Mouse (Mus musculus): ENCODE data around the gene Gm42715. TPM values are rescaled to one million over a fixed set of nuclear protein-coding genes. Genes with fewer than 3 reads are reported as not detected.
"Not testable (repeated sequence)": the region's sequence is repeated elsewhere in the genome, so short reads cannot be mapped to it uniquely, and the experiment has no call there.

Gm42715 gene
- total RNA-seq, 2 experiments from 2014 or later = 7.6 to 9.2 TPM

DNA sequence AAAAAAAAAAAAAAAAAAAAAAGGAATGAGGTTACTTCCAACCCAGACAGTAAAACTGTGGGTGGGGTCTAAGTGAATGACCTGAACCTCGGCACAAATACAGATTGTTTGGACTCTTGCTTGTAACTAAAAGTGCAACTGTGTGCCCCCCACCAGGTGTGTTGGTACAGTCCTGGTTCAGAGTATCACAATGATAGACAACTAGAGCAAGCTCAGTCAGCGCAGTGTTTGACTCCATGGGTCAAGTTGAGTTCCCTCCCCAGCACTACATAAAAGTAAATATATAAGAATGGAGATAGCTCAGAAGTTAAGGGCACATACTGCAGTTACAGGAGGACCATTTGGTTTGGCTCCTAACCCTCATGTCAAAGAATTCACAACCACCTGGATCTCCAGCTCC is 22.0 kb upstream of the Gm42715 start:
- DNase-seq (ENCODE audit: low spot score in 2 of 2) = no peak

DNA sequence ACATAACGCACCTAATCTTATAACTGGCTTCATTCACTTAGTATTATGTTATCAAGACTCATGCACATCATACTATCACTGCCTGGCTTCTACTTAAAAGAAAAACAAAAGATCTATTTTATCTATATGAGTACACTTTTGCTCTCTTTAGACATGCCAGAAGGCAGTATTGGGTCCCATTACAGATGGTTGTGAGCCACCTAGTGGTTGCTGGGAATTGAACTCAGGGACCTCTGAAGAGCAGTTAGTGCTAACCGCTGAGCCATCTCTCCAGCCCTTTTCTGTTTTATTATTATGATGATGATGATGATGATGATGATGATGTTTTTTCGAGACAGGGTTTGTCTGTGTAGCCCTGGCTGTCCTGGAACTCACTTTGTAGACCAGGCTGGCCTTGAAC is 21.0 kb upstream of the Gm42715 start:
- peak in 1 of 2 experiments; percentile 54 for DNase-seq (ENCODE audit: low spot score in 2 of 2)

DNA sequence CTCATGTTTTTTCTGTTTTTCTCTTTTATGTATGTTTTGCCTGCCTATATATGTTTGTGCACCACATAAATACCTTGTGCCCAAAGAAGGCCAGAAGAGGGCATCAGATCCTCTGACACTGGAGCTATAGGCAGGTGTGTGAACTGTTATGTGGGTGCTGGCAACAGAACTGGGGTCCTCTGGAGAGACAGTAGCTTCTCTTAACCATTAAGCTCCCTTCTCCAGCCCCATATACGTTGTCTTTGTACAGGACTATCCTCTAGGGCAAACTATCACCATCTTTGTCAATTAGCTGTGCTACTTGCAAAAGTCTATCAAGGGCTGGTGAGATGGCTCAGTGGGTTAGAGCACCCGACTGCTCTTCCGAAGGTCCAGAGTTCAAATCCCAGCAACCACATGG is 11.1 kb upstream of the Gm42715 start:
- DNase-seq (ENCODE audit: low spot score in 2 of 2) = no peak

DNA sequence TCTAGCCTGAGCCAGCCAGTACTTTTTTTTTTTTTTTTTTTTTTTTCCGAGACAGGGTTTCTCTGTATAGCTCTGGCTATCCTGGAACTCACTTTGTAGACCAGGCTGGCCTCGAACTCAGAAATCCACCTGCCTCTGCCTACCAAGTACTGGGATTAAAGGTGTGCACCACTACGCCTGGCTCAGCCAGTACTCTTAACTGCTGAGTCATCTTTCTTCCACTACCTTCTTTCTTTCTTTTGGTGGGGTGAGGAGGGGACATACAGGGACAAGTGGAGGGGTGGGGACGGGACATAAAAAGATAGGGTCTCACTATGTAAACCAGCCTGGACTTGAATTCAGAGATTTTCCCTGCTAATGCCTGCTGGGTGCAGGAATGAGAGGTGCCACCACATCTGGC is 9.6 kb upstream of the Gm42715 start:
- DNase-seq (ENCODE audit: low spot score in 2 of 2) = not testable (repeated sequence)

DNA sequence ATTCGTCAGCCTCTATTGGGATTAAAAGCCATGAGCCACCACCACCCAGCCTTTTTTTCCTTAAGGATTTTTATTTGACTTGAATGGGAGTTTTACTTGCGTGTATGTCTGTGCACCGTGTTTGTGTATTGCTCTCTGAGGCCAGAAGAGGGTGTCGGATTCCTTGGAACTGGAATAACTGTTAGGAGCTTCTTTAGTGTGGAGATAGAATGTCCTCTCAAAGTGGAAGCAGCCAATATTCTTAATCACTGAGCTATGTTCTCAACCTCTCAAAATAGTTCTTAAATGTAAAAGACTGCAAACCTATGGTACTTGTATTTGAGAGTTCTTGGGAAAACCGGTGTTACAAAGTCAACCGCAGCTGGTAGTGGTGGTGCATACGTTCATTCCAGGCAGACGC is 8.1 kb upstream of the Gm42715 start:
- DNase-seq (ENCODE audit: low spot score in 2 of 2) = peak in 1 of 2 experiments; percentile 35

DNA sequence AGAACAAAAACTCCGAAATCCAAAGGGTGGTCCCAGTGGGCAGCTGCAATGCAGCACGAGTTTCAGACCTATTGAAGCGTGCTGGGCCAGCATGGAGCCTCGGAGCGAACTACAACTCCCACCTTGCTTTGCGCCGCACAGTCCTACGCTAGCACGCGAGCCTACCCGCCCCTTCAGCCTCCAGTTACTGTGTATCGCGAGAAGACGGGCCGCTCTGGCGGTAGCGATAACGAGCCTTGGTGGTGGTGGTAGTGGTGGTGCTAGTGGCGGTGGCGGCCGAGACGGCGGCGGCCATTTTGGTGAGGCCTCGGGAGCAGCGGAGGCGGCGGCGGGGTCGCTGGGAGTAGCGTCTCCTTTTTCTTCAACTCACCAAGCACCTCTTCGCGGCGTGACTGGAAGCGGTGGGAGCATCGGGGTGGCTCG is 7.6 kb upstream of the Gm42715 start, which contains the start of gene Srcap:
Srcap (plus strand) TSS at position 176 of the 423 bp plus-strand sequence.
- peak; percentile 93 to 96 for DNase-seq (ENCODE audit: low spot score in 2 of 2)

DNA sequence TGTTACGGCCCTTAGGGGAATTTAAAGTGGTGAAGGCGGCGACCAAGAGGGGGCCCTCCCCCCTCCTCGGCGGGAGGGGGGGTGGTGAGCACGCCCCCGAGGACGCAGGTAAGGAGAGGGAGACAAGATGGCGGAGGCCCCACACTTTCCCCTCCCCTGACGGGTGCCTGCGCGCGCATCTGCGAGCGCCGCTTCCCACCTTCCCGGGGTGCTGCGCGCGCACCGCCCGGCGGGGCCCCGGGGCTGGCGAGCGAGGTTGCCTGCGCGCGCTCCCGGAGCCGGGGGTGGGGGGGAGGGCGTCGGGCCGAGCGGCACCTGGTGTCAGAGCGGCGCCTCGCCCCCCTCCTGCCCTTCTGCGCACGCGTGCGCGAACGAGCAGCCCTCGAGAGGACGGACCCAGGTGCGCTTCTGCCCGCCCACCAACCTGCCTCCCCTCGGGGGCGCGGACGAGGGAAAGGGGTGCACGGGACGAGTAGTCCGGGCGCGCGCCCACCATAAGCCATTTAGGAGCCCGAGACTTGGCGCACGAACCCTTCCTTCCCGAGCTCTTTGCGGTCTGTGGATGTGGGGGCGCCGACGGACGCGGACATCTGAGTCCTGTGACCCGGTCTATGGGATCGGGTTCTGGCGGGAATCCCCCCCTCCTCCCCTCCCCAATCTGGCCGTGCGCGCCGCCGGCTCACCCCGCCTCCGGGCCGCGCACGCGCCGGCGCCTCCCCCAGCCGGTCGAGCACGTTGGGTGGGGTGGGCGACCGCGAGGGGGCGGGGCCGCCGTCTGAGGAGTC is 7.0 kb upstream of the Gm42715 start:
- peak; percentile 81 to 88 for DNase-seq (ENCODE audit: low spot score in 2 of 2)

DNA sequence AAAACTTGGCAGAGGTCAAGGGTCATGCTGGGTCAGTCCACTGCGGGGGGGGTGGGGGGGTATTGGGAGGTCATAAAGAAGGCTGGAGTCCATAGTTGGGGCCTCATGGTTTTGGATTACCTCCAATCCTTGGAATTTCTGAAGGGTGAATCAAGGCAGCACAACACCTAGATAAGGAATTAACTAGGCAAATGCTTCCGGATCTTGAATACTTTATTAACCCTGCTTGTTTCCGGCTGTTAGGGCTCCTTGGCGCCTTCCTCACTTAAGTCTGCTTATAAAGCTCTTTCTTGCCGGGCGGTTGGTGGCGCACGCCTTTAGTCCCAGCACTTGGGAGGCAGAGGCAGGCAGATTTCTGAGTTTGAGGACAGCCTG is 6.4 kb upstream of the Gm42715 start:
- peak in 1 of 2 experiments; percentile 28 for DNase-seq (ENCODE audit: low spot score in 2 of 2)

DNA sequence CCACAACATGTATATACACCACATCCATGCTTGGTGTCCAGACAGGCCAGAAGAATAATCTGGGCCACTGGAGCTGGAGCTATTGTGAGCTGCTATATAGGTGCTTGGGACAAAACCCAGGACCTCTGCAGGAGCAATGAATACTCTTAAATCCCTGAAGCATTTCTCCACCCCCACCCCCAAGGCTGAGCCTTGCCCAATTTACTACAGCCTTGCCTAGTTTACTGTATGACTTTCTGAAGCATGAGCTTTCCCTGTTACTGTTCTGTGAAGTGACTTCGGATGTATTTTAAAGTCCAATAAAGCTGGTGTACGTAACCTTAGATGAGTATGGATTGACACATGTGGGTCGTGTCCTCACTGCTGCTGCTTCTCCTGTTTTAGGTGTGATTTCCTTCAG is 5.6 kb upstream of the Gm42715 start:
- DNase-seq (ENCODE audit: low spot score in 2 of 2) = no peak

DNA sequence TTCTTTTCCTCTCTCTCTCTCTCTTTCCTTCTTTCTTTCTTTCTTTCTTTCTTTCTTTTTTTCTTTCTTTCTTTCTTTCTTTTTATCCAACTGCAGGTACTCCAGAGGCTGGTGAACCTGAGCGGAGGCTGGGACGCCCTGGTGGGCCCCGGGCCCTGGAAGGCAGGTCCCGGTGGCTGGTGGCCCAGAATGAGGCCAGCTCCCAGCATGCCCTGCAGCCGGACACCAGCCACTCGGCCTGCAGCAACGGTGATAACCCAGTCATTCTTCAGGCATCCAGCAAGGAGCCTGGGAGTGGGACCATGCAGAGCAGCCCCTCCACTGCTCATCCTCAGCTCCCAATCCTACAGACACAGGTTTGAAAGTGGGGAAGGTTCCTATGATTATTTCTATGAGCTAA is 3.5 kb upstream of the Gm42715 start:
- no peak for DNase-seq (ENCODE audit: low spot score in 2 of 2)

DNA sequence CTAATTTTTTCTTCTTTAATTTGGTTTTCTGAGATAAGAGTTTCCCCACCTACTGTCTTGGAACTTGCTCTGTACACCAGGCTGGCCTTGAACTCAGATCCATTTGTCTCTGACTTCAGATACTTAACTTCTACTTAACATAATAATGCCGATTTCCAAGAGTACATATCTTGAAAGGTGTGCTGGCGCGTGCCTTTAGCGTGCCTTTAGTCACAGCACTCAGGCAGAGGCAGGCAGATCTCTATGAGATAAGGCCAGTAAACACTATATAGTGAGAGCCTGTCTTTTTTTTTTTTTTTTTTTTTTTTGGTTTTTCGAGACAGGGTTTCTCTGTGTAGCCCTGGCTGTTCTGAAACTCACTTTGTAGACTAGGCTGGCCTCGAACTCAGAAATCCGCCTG is 3.0 kb upstream of the Gm42715 start:
- no peak for DNase-seq (ENCODE audit: low spot score in 2 of 2)

DNA sequence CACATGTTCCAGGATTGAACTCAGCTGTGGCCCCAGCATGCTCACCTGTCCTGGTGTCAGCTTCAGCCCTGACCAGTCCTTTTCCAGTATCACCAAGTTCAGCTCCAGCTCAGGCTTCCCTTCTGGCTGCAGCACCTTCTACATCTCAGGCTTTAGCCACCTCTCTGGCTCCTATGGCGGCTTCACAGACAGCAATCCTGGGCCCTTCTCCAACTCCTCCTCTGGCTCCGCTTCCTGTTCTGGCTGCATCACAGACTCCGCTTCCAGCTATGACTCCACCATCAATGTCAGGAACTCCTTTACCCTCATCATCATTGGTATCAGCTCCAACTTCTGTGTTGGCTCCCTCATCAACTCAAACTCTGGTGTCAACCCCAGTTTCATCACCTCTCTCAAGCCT is 22.3 kb downstream of the Gm42715 start:
- no peak for DNase-seq (ENCODE audit: low spot score in 2 of 2)

DNA sequence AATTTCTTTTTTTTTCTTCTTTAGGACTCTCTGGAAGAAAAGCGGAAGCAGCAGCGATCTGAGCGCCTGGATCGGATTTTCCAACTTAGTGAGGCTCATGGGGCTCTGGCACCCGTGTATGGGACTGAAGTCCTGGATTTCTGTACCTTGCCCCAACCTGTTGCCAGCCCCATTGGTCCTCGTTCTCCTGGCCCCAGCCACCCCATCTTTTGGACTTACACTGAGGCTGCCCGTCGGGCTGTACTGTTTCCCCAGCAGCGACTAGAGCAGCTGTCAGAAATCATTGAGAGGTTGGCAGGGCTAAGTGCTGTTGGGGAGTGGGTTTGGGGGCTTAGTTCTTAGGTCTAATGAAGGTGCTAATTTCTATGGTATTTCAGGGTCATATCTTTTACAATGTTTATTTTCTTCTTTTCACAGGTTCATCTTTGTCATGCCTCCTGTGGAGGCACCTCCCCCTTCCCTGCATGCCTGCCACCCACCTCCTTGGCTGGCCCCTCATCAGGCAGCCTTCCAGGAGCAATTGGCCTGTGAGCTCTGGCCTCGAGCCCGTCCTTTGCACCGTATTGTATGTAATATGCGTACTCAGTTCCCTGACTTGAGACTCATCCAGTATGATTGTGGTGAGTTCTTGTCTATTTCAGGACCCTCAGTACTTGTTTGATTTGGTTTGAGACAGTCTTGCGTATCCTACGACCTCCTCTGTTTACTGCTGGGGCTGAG is 29.9 kb downstream of the Gm42715 start:
- DNase-seq (ENCODE audit: low spot score in 2 of 2) = peak in 1 of 2 experiments; percentile 36

DNA sequence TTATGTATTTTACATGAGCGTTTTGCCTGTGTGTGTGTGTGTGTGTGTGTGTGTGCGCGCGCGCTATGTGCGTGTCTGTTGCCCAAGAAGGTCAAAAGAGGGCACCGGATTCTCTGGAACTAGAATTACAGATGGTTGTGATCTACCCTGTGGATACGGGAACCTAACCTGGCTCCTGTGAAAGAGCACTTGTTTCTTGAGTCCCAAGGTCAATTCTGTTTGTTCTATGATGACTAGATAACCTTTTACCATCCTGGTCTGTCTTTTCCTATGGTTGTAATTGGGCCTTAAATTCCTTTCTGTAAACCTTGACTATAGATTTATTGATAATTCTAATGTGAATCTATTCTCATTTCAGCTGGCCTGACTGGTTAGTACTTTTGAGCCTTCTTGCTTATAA is 32.2 kb downstream of the Gm42715 start:
- no peak for DNase-seq (ENCODE audit: low spot score in 2 of 2)

DNA sequence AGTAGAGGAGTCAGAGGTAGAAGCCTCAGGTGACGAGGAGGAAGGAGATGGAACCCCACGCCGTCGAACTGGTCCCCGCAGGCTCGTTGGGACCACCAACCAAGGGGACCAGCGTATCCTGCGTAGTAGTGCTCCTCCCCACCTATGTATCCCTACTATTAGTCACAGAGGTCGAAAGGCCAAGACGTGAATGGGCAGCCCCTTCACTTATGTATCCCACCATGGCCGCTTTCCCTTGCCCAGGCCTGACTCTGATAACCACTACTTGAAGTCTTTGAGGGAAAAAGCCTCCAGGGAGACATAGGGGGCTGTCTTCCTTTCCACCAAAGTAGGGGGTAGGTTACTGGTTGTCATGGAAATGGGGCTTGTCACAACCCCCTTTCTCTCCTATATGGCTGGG is 41.2 kb downstream of the Gm42715 start:
- no peak for DNase-seq (ENCODE audit: low spot score in 2 of 2)

DNA sequence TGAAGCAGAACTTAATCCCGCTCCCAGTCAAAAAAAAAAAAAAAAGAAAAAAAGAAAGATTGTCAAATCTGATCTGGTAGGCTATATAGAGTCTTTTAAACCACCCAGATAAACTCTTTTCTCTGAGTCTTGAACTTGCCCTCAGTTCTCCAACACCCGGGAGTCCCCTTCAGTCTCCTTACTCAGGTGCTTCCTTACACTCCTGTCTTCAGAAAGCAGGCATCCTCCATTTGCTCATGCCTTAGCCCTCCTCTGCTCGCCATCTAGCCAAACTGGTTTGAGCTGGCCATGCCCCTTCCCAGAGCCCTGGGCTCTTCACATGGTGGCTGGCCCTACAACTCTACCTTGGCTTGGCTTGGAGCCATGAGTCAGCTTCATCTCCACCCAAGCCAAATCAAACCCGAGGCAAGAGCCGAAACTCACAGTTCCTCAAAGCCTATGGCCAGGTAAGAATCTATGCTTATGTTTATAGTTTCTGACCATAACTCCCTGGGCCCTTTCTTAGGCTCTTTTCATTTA is 42.0 kb downstream of the Gm42715 start, which contains the start of gene Tmem265:
Tmem265 (plus strand) TSS at position 51 of the 519 bp plus-strand sequence.
- DNase-seq (ENCODE audit: low spot score in 2 of 2) = no peak

DNA sequence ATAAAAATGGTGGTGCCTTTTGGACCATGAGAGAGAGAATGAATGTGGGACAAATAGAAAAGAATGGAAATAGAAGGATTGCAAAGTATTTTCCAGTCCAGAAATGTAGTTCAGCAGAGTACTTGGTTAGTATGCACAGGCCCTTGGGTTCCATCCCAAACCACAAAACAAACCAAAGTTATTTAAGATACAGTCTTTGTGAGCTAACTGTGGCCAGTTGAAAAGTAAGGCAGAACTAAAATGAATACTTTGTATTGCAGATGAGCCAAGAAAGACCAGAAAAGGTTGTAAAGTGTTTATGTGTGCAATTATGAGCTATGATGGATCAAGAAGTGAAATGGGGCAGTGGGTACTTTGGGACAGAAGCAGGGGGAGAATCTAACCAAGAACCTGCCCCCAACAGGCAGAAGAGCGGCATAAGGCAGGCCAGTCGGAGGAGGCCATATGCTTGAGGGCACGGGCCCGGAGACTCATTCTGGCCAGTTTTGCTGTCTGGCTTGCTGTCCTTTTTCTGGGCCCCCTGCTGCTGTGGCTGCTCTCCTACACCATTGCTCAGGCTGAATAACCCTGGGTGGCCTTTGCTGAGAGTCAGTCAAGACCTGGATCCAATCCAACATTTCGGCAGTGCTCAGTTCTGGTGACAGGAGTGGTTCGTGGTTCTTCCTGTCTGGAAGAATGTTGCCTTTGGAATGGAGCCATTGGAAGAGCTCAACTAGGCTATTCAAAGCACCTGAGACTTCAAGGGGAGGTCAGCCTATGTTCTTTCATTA is 45.2 kb downstream of the Gm42715 start:
- DNase-seq (ENCODE audit: low spot score in 2 of 2) = peak in 1 of 2 experiments; percentile 11

DNA sequence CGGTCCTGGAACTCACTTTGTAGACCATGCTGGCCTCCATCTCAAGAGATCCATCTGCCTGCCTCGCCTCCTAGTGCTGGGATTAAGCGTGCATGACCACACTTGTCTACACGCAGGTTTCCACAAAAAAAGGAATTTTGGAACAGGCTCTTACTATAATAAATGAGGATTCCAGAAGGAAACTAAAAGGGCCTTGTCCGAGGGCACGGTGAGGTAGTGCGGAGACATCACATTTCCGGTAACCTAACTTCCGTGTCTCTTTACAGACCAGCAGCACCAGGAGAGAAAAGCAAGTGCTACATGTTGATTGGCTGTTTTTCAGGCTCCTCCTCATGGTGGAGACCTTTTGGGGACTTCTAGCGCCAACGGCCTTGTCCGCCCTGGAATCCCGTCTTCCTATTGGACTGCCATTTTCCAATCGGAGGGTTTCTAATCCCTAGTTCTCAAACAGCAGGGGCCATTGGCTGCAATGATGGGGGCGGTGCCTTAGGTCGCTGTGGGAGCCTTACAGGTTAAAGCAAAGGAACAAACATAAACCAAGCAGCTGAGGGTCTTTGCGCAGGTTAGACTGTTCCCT is 53.6 kb downstream of the Gm42715 start, which contains the start of gene Phkg2:
Phkg2 (plus strand) TSS at position 446 of the 577 bp plus-strand sequence.
- peak; percentile 92 to 96 for DNase-seq (ENCODE audit: low spot score in 2 of 2)

DNA sequence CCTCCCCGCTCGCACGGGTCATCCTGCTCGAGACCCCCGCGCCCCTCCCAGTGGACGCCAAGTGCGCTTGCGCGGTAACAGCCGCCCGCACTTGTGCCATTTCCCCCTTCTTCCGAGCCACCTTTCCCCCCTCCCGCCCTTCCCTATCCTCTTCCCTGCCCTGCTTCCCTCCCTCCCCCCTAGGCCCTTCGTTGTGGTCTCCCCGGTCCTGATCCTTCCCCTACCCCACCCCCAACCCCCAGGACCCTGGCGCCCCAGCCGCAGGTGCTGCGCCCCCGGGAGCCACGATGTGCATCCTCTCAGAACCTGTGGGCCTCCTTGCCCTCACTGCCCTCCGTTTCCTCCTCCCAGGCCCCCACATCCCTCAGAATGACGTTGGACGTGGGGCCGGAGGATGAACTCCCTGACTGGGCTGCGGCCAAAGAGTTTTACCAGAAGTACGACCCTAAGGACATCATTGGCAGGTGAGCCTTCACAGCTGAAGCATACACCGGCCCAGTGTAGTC is 54.2 kb downstream of the Gm42715 start:
- no peak for DNase-seq (ENCODE audit: low spot score in 2 of 2)

DNA sequence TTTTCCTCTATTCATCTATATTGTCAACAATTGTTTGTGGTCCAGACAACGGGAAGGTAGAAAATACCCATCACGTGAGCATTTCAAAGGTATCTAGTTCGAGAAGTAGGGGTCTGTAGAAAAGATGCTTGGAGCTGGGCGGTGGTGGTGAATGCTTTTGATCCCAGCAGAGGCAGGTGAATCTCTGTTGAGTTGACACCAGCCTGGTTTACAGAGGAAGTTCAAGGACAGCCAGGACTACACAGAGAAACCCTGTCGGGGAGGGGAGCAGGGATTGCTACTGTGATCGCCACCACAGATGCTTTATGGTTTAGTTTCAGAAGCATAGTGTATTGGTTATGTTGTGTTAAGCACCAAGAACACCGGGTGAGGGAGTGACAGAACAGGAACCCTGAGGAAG is 54.7 kb downstream of the Gm42715 start:
- no peak for DNase-seq (ENCODE audit: low spot score in 2 of 2)

DNA sequence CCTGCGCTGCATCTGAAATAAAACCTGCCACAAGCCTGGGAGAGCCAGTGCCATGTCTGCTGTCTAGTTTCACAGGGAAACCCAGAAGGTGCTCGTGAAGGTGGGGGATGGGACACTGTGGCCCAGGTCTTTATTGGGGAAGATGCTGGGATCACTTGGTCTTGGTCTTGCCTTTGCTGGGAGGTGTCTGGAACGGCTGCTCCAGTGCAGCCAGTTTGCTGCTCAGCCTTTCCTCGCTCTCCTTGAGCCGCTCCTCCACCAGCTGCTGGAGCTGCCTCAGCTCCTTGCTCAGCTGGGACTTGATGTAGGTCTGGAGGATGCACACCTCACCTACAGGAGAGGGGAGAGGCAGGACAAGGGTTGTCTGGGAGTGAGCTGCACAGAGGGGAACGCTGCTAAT is 63.9 kb downstream of the Gm42715 start:
- DNase-seq (ENCODE audit: low spot score in 2 of 2) = no peak

Data from layer of hippocampus, adult 18-20 months (tissue).